24 mouse cellular contexts compared by ENCODE assay signal in genomic region chr4:22292169-22292568, GRCm38 (mm10).
DNase-seq lines count a peak whose midpoint lies in the region; ATAC-seq lines count a peak whose summit lies in the region.
"Had no signal": no experiment of that assay in that cellular context is flagged by ENCODE, and none has a peak within 500 bp of the region (broad histone marks: within the 10 kb centered on the region; RNA-seq: fewer than 3 reads in every experiment).

No protein-coding gene starts in this region.

- DNase-seq in forebrain, embryonic 14.5 days (ENCODE audit: low spot score): peak; percentile 18
- no peak for DNase-seq in midbrain, embryonic 10.5 days (ENCODE audit: low spot score)
- DNase-seq in mesoderm, embryonic 11.5 days (ENCODE audit: low read depth, low spot score): peak; percentile 20
- no peak for DNase-seq in adipocyte (ENCODE audit: low spot score)
- DNase-seq: adrenal gland, adult 2 months; adrenal gland, postnatal 36 days; B cell, adult 2 months; cerebellum, adult 8-10 months; cerebellum, postnatal 25 days; gastrocnemius, postnatal 25 days; heart, adult 11 months; kidney, adult 18-20 months; kidney, postnatal 25 days had no signal

- H3K27me3 ChIP-seq in forebrain, embryonic 14.5 days (replicated peaks; ENCODE audit: control insufficient read depth, insufficient read depth, low read length): no peaks in the 10 kb centered on the region
- H3K27me3 ChIP-seq in forebrain, embryonic 12.5 days: no peaks in the 10 kb centered on the region
- no peaks in the 10 kb centered on the region for H3K27me3 ChIP-seq in midbrain, embryonic 13.5 days
- no peaks in the 10 kb centered on the region for H3K27me3 ChIP-seq in midbrain, embryonic 10.5 days (ENCODE audit: low read depth, poor library complexity, severe bottlenecking)
- H3K27me3 ChIP-seq: embryonic facial prominence, embryonic 15.5 days; heart, embryonic 15.5 days; kidney, embryonic 15.5 days; limb, embryonic 13.5 days; lung, embryonic 15.5 days had no signal

- H3K4me3 ChIP-seq in forebrain, embryonic 14.5 days (ENCODE audit: low read depth, low read length): no peak overlapping the region
- H3K4me3 ChIP-seq in forebrain, embryonic 12.5 days (replicated peaks): no peak overlapping the region
- no peak overlapping the region for H3K4me3 ChIP-seq in midbrain, embryonic 13.5 days (replicated peaks)
- H3K4me3 ChIP-seq in midbrain, embryonic 10.5 days: no peak overlapping the region
- H3K4me3 ChIP-seq: embryonic facial prominence, embryonic 10.5 days; embryonic facial prominence, embryonic 15.5 days; heart, embryonic 10.5 days; heart, embryonic 15.5 days; kidney, embryonic 15.5 days; limb, embryonic 13.5 days; lung, embryonic 15.5 days had no signal

- no peaks in the 10 kb centered on the region for H3K36me3 ChIP-seq in forebrain, embryonic 14.5 days (ENCODE audit: control insufficient read depth, insufficient read depth, low read length)
- H3K36me3 ChIP-seq in forebrain, embryonic 12.5 days (replicated peaks): no peaks in the 10 kb centered on the region
- H3K36me3 ChIP-seq in midbrain, embryonic 13.5 days: no peaks in the 10 kb centered on the region
- H3K36me3 ChIP-seq in midbrain, embryonic 10.5 days: no peaks in the 10 kb centered on the region
- H3K36me3 ChIP-seq: embryonic facial prominence, embryonic 10.5 days; embryonic facial prominence, embryonic 15.5 days; heart, embryonic 10.5 days; heart, embryonic 15.5 days; kidney, embryonic 15.5 days; limb, embryonic 13.5 days; lung, embryonic 15.5 days had no signal

- no peak for ATAC-seq in forebrain, embryonic 14.5 days
- no peak for ATAC-seq in forebrain, embryonic 12.5 days (ENCODE audit: low FRiP score)
- ATAC-seq in midbrain, embryonic 13.5 days: peak; percentile 71; the same call in 1 of the 2 replicates
- ATAC-seq: inflammation-experienced regulatory T-cells, adult 6 months had no signal

- H3K4me1 ChIP-seq in forebrain, embryonic 14.5 days (ENCODE audit: control insufficient read depth, insufficient read depth, low read length): no peaks in the 10 kb centered on the region
- no peaks in the 10 kb centered on the region for H3K4me1 ChIP-seq in forebrain, embryonic 12.5 days
- 0 out of 2 replicates have a peak, but pooled peaks cover 3% of the 10 kb centered on the region for H3K4me1 ChIP-seq in midbrain, embryonic 13.5 days (replicated peaks)
- H3K4me1 ChIP-seq in midbrain, embryonic 10.5 days: no peaks in the 10 kb centered on the region
- H3K4me1 ChIP-seq: embryonic facial prominence, embryonic 10.5 days; embryonic facial prominence, embryonic 15.5 days; heart, embryonic 10.5 days; heart, embryonic 15.5 days; kidney, embryonic 15.5 days; limb, embryonic 13.5 days; lung, embryonic 15.5 days had no signal

- WGBS in forebrain, embryonic 14.5 days: 60% methylated on average over 3 of the region's 3 CpGs
- 65% methylated on average over 3 of the region's 3 CpGs for WGBS in forebrain, embryonic 12.5 days
- 57% methylated on average over 3 of the region's 3 CpGs for WGBS in midbrain, embryonic 13.5 days
- WGBS in midbrain, embryonic 10.5 days: 68% methylated on average over 3 of the region's 3 CpGs

- no peak overlapping the region for H3K27ac ChIP-seq in forebrain, embryonic 14.5 days (ENCODE audit: low read depth, low read length)
- no peak overlapping the region for H3K27ac ChIP-seq in forebrain, embryonic 12.5 days
- H3K27ac ChIP-seq in midbrain, embryonic 13.5 days: no peak overlapping the region
- no peak overlapping the region for H3K27ac ChIP-seq in midbrain, embryonic 10.5 days (replicated peaks)
- H3K27ac ChIP-seq: embryonic facial prominence, embryonic 10.5 days; embryonic facial prominence, embryonic 15.5 days; heart, embryonic 10.5 days; heart, embryonic 15.5 days; kidney, embryonic 15.5 days; limb, embryonic 13.5 days; lung, embryonic 15.5 days had no signal

- H3K4me2 ChIP-seq in forebrain, embryonic 14.5 days (ENCODE audit: low read length): no peak overlapping the region
- H3K4me2 ChIP-seq in forebrain, embryonic 12.5 days: no peak overlapping the region
- H3K4me2 ChIP-seq in midbrain, embryonic 13.5 days (replicated peaks): no peak overlapping the region
- H3K4me2 ChIP-seq: embryonic facial prominence, embryonic 15.5 days; heart, embryonic 15.5 days; kidney, embryonic 15.5 days; limb, embryonic 13.5 days; liver, embryonic 11.5 days; lung, embryonic 15.5 days had no signal

- no peak overlapping the region for H3K9ac ChIP-seq in forebrain, embryonic 14.5 days (ENCODE audit: low read length)
- H3K9ac ChIP-seq in forebrain, embryonic 12.5 days: no peak overlapping the region
- H3K9ac ChIP-seq in midbrain, embryonic 13.5 days (replicated peaks): no peak overlapping the region
- H3K9ac ChIP-seq: embryonic facial prominence, embryonic 15.5 days; heart, embryonic 15.5 days; kidney, embryonic 15.5 days; limb, embryonic 13.5 days; lung, embryonic 15.5 days had no signal

- no peaks in the 10 kb centered on the region for H3K9me3 ChIP-seq in forebrain, embryonic 14.5 days (replicated peaks; ENCODE audit: control insufficient read depth, low read length)
- H3K9me3 ChIP-seq in forebrain, embryonic 12.5 days: no peaks in the 10 kb centered on the region
- no peaks in the 10 kb centered on the region for H3K9me3 ChIP-seq in midbrain, embryonic 13.5 days
- no peaks in the 10 kb centered on the region for H3K9me3 ChIP-seq in midbrain, embryonic 10.5 days (replicated peaks)
- H3K9me3 ChIP-seq: embryonic facial prominence, embryonic 10.5 days; embryonic facial prominence, embryonic 15.5 days; heart, embryonic 10.5 days; heart, embryonic 15.5 days; kidney, embryonic 15.5 days; limb, embryonic 13.5 days; lung, embryonic 15.5 days had no signal

Comparison
In these comparisons a context has a peak if more than half of its experiments do, and no peak if none do; other contexts are left out.
1. DNase-seq: peak in forebrain, embryonic 14.5 days (single experiment) and mesoderm, embryonic 11.5 days (single experiment); none in midbrain, embryonic 10.5 days (single experiment) and adipocyte (single experiment).